Mouse (Mus musculus) heart, embryonic 12.5 days (tissue): ENCODE results near the gene Bid. TPM values are rescaled to one million over a fixed set of nuclear protein-coding genes. Genes with fewer than 3 reads are reported as not detected.
A peak's percentile ranks its signal among the peaks of the same experiment; 100 is the strongest.
"Not testable (repeated sequence)": the region's sequence is repeated elsewhere in the genome, so short reads cannot be mapped to it uniquely, and the experiment has no call there.

Experiments used
- ATAC-seq: fragments of 200-750 bp; cut with Nextera tagmentation; 2 replicates; pipeline ENCODE4 v1.8.0; 2017; ENCODE audit warnings: moderate TSS enrichment, moderate library complexity; ENCODE audit not compliant: insufficient number of reproducible peaks, low FRiP score
- H3K27ac ChIP-seq: fragments of 300-500 bp; sonication (generic); 2 replicates; pipeline ENCODE4 v1.5.1; 2016; ENCODE audit warnings: mild to moderate bottlenecking, moderate library complexity; ENCODE audit not compliant: poor library complexity, severe bottlenecking
- H3K27me3 ChIP-seq: fragments of 300-500 bp; sonication (generic); replicated peaks from 2 replicates; pipeline ENCODE4 v1.6.1; 2016; ENCODE audit warnings: mild to moderate bottlenecking, moderate library complexity
- H3K36me3 ChIP-seq: fragments of 300-500 bp; sonication (generic); 2 replicates; pipeline ENCODE4 v1.6.1; 2016; ENCODE audit warnings: mild to moderate bottlenecking, moderate library complexity
- H3K4me1 ChIP-seq: fragments of 300-500 bp; sonication (generic); replicated peaks from 2 replicates; pipeline ENCODE4 v1.6.1; 2016; ENCODE audit warnings: mild to moderate bottlenecking
- H3K4me2 ChIP-seq: fragments of 300-500 bp; sonication (generic); 2 replicates; pipeline ENCODE4 v1.6.1; 2016; ENCODE audit warnings: mild to moderate bottlenecking, moderate library complexity
- H3K4me3 ChIP-seq: fragments of 300-500 bp; sonication (generic); 2 replicates; pipeline ENCODE4 v1.5.1; 2016; ENCODE audit warnings: mild to moderate bottlenecking
- H3K9ac ChIP-seq: fragments of 300-500 bp; sonication (generic); 2 replicates; pipeline ENCODE4 v1.6.1; 2016; ENCODE audit warnings: mild to moderate bottlenecking, moderate library complexity
- H3K9me3 ChIP-seq: fragments of 300-500 bp; sonication (generic); replicated peaks from 2 replicates; pipeline ENCODE4 v1.6.1; 2016; ENCODE audit warnings: mild to moderate bottlenecking, moderate library complexity
- WGBS: fragments of 180-500 bp; shearing (Covaris S2); methylation state at CpG from one replicate; pipeline ENCODE4 v1.1.7; 2016; 5-methylcytosine and 5-hydroxymethylcytosine counted together
- polyA plus RNA-seq: library from polyadenylated mRNA; unstranded; fragments of >200 nt; fragmentation: Nextera tagmentation; extraction: Ambion mirVana; gene quantifications from 2 replicates; pipeline ENCODE4 v1.2.1, GENCODE M21; 2016

Bid gene
- polyA plus RNA-seq, 1 experiment from 2014 or later = 10.3 TPM

DNA sequence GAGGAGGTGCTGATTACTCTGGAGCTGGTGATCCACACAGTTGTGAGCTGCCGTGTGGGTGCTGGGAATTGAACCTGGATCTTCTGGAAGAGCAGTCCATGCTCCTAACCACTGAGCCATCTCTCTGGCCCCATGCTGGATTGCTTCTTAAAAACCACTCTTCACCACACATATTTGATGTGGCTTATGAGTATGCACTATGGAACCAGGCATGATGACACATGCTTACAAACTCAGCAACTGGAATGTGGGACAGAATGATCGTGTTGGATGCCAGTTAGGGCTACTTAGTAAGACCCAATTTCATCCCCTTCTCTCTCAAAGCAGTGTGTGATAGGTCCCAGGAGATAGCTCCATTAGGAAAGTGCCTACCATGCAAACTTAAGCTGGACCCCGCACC is 56.6 kb downstream of the Bid start:
- peaks cover 21% of the 10 kb centered on the region for H3K4me1 ChIP-seq
- no peak overlapping the region for H3K4me2 ChIP-seq
- peaks cover 29% of the 10 kb centered on the region for H3K36me3 ChIP-seq
- no peak for ATAC-seq
- 94% methylated on average over 3 of the region's 3 CpGs for WGBS
- H3K9me3 ChIP-seq = peaks cover 6% of the 10 kb centered on the region; the same call in 1 of the 2 replicates
- H3K27me3 ChIP-seq = no peaks in the 10 kb centered on the region
- H3K4me3 ChIP-seq = no peak overlapping the region
- H3K9ac ChIP-seq = no peak overlapping the region
- H3K27ac ChIP-seq = no peak overlapping the region

DNA sequence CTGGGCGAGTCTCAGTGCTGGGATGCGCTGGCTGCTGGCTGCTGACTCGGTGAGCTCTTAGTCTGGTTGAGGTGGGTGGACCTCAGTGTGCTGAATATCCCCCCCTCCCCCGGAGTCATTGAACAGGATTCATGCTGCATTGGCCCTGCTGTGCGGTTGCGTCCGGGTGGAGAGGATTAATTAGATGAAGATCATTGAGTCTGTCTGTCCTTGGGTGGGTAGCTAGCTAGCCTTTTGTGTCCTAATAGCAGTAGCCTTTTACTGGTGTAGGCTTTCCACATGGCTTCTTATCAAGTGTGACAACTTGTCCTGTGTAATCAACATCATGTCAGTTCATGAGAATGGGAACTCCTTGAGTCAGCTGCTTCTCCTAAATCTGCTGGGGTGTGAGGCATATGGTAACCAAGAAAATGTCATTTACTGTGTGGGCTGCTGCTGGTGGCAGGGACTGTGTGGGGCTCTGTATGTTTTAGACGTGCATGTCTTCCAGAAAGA is 58.4 kb downstream of the Bid start:
- Histone ChIP-seq H3K36me3 (peaks cover 28% of the 10 kb centered on the region), H3K4me2 (no peak overlapping the region), H3K9me3 (peaks cover 6% of the 10 kb centered on the region; the same call in 1 of the 2 replicates), H3K27me3 (no peaks in the 10 kb centered on the region), H3K4me3 (no peak overlapping the region), H3K4me1 (peaks cover 31% of the 10 kb centered on the region), H3K9ac (no peak overlapping the region), H3K27ac (0 out of 2 replicates have a peak overlapping the region, but pooled peaks have one; percentile 0)
- WGBS = 65% methylated on average over 8 of the region's 8 CpGs
- ATAC-seq = no peak

DNA sequence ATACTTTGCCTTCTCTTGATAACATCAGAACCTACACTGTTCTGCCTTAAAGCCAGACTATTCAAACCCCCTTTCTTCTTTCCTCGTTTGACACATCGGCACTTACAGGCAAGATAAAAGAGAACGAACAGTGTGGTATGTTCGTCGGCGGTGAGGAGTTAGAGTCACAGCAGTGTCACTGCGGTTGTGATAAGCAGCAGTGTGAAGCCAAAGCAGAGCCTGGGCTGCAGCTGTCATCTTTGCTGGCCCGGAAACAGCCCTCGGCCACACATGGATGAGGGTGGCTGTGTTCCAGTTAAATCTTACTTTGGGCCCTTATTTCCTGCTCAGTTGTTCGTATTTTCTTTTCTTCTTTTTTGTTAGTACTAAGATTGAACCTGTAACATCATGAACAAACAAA is 62.2 kb downstream of the Bid start:
- H3K9me3 ChIP-seq = peaks cover 6% of the 10 kb centered on the region; the same call in 1 of the 2 replicates
- H3K4me2 ChIP-seq = no peak overlapping the region
- peaks cover 24% of the 10 kb centered on the region for H3K4me1 ChIP-seq
- H3K9ac ChIP-seq = no peak overlapping the region
- 17% methylated on average over 10 of the region's 10 CpGs for WGBS
- peaks cover 33% of the 10 kb centered on the region for H3K36me3 ChIP-seq
- H3K4me3 ChIP-seq = no peak overlapping the region
- H3K27ac ChIP-seq = peak overlapping the region; percentile 22; the same call in 1 of the 2 replicates
- no peaks in the 10 kb centered on the region for H3K27me3 ChIP-seq
- ATAC-seq = peak; percentile 78

DNA sequence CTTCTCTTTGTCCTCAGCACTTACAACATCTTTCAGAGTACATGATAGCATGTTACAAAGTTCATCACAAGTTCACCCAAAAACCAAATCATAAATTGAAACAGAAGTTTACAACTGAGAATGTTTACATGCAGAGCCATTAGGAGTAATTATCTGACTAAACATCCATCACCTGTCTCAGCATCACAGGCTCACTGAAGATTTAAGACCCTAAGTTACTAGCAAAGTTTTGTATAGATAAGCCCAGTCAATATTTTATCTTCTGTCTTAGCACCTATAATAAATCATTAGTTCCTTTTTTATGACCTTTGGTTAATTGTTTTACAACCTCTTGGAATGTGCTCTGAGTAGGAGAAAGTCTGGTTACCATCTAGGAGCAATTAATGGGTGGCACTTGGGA is 65.9 kb downstream of the Bid start:
- H3K27ac ChIP-seq, H3K4me3 ChIP-seq, H3K4me2 ChIP-seq, H3K9ac ChIP-seq, H3K27me3 ChIP-seq, ATAC-seq, H3K9me3 ChIP-seq: not testable (repeated sequence)
- peaks cover 10% of the 10 kb centered on the region for H3K4me1 ChIP-seq
- peaks cover 38% of the 10 kb centered on the region for H3K36me3 ChIP-seq

Other genes with a start within 250 kb of the Bid start
- gene Slc25a18, start 143.3 kb downstream of the Bid start, polyA plus RNA-seq = 0.28 TPM in 1 of 2 replicates, not detected in the other
- 144 and 145 TPM in 2 replicates for gene Atp6v1e1, start 94.1 kb downstream of the Bid start, polyA plus RNA-seq
- gene Bcl2l13, start 80.6 kb downstream of the Bid start, polyA plus RNA-seq = 32.3 and 34.1 TPM in 2 replicates
- gene Mical3, start 214.1 kb upstream of the Bid start, polyA plus RNA-seq = 37.4 and 39.5 TPM in 2 replicates